Comparison of ENCODE assay signal across 16 mouse cellular contexts in genomic region chr4:63057581-63057980, GRCm38 (mm10).
DNase-seq lines count a peak whose midpoint lies in the region; ATAC-seq and TF ChIP-seq lines count a peak whose summit lies in the region.
"Had no signal": no experiment of that assay in that cellular context is flagged by ENCODE, and none has a peak within 500 bp of the region (broad histone marks: within the 10 kb centered on the region; RNA-seq: fewer than 3 reads in every experiment).

No protein-coding gene starts in this region.

- no peak for TF ChIP-seq POLR2A in heart, adult 2 months (IDR thresholded peaks at IDR 0.05; ENCODE audit: insufficient read depth, low read depth, low read length)

- intact Hi-C loops in heart, adult 2 months (cut with DNase I) = no loop called here

- no peak overlapping the region for H3K4me2 ChIP-seq in kidney, embryonic 16.5 days (replicated peaks; ENCODE audit: low read depth, low read length)
- H3K4me2 ChIP-seq in kidney, embryonic 14.5 days (replicated peaks; ENCODE audit: low read depth, low read length) = no peak overlapping the region
- peak overlapping the region; percentile 16; the same call in 1 of the 2 replicates for H3K4me2 ChIP-seq in limb, embryonic 13.5 days (replicated peaks)
- no peak overlapping the region for H3K4me2 ChIP-seq in forebrain, embryonic 11.5 days (ENCODE audit: low read depth, low read length, severe bottlenecking)

- peaks cover 75% of the 10 kb centered on the region for H3K4me1 ChIP-seq in kidney, embryonic 16.5 days (ENCODE audit: insufficient read depth, low read length)
- H3K4me1 ChIP-seq in kidney, embryonic 14.5 days (ENCODE audit: control insufficient read depth, insufficient read depth, low read length) = peaks cover 50% of the 10 kb centered on the region
- H3K4me1 ChIP-seq in limb, embryonic 13.5 days = peaks cover 88% of the 10 kb centered on the region
- H3K4me1 ChIP-seq in heart, adult 2 months (ENCODE audit: control insufficient read depth, insufficient read depth, low read length) = no peaks in the 10 kb centered on the region
- H3K4me1 ChIP-seq in forebrain, embryonic 11.5 days (replicated peaks; ENCODE audit: control insufficient read depth, insufficient read depth, low read length) = peaks cover 6% of the 10 kb centered on the region; the same call in 1 of the 2 replicates

- peaks cover 9% of the 10 kb centered on the region; the same call in 1 of the 2 replicates for H3K36me3 ChIP-seq in kidney, embryonic 16.5 days (ENCODE audit: insufficient read depth, low read length)
- no peaks in the 10 kb centered on the region; the same call in 1 of the 2 replicates for H3K36me3 ChIP-seq in kidney, embryonic 14.5 days (ENCODE audit: control insufficient read depth, insufficient read depth, low read length)
- H3K36me3 ChIP-seq in limb, embryonic 13.5 days = peaks cover 19% of the 10 kb centered on the region
- no peaks in the 10 kb centered on the region for H3K36me3 ChIP-seq in heart, adult 2 months (ENCODE audit: control insufficient read depth, insufficient read depth, low read length)
- no peaks in the 10 kb centered on the region for H3K36me3 ChIP-seq in forebrain, embryonic 11.5 days (ENCODE audit: control insufficient read depth, insufficient read depth, low read length)

- no peak for TF ChIP-seq EP300 in heart, adult 2 months (IDR thresholded peaks at IDR 0.05; ENCODE audit: insufficient read depth, low read depth, low read length)

- H3K9me3 ChIP-seq in kidney, embryonic 16.5 days (ENCODE audit: low read length) = no peaks in the 10 kb centered on the region
- no peaks in the 10 kb centered on the region for H3K9me3 ChIP-seq in kidney, embryonic 14.5 days (ENCODE audit: control insufficient read depth, low read length)
- H3K9me3 ChIP-seq in limb, embryonic 13.5 days = no peaks in the 10 kb centered on the region
- no peaks in the 10 kb centered on the region for H3K9me3 ChIP-seq in forebrain, embryonic 11.5 days (ENCODE audit: control insufficient read depth, low read length)
- H3K9me3 ChIP-seq: embryonic facial prominence, embryonic 10.5 days had no signal

- no peaks in the 10 kb centered on the region for H3K79me2 ChIP-seq in heart, adult 2 months (replicated peaks; ENCODE audit: control insufficient read depth, insufficient read depth, low read length)

- WGBS in kidney, embryonic 16.5 days = 42% methylated on average over 5 of the region's 5 CpGs
- 39% methylated on average over 5 of the region's 5 CpGs for WGBS in kidney, embryonic 14.5 days
- 28% methylated on average over 5 of the region's 5 CpGs for WGBS in limb, embryonic 13.5 days
- 72% methylated on average over 5 of the region's 5 CpGs for WGBS in heart, adult 2 months
- 86% methylated on average over 5 of the region's 5 CpGs for WGBS in forebrain, embryonic 11.5 days

- no peak overlapping the region for H3K4me3 ChIP-seq in kidney, embryonic 16.5 days (ENCODE audit: low read length)
- no peak overlapping the region for H3K4me3 ChIP-seq in kidney, embryonic 14.5 days (ENCODE audit: low read length)
- no peak overlapping the region for H3K4me3 ChIP-seq in limb, embryonic 13.5 days
- H3K4me3 ChIP-seq in heart, adult 2 months = no peak overlapping the region
- H3K4me3 ChIP-seq in forebrain, embryonic 11.5 days (ENCODE audit: low read depth, low read length) = no peak overlapping the region
- H3K4me3 ChIP-seq: embryonic facial prominence, embryonic 10.5 days had no signal

- TF ChIP-seq CTCF in heart, adult 2 months (IDR thresholded peaks at IDR 0.05) = no peak

- H3K27me3 ChIP-seq in kidney, embryonic 16.5 days (ENCODE audit: insufficient read depth, low read length) = no peaks in the 10 kb centered on the region
- no peaks in the 10 kb centered on the region for H3K27me3 ChIP-seq in kidney, embryonic 14.5 days (ENCODE audit: control insufficient read depth, insufficient read depth, low read length)
- H3K27me3 ChIP-seq in limb, embryonic 13.5 days = no peaks in the 10 kb centered on the region
- no peaks in the 10 kb centered on the region for H3K27me3 ChIP-seq in heart, adult 2 months (ENCODE audit: control insufficient read depth, insufficient read depth, low read length)
- H3K27me3 ChIP-seq in forebrain, embryonic 11.5 days (ENCODE audit: control insufficient read depth, insufficient read depth, low read length) = no peaks in the 10 kb centered on the region

- H3K27ac ChIP-seq in kidney, embryonic 16.5 days (ENCODE audit: low read length) = peak overlapping the region; percentile 28; the same call in 1 of the 2 replicates
- H3K27ac ChIP-seq in kidney, embryonic 14.5 days (ENCODE audit: low read depth, low read length) = no peak overlapping the region
- no peak overlapping the region for H3K27ac ChIP-seq in limb, embryonic 13.5 days
- no peak overlapping the region for H3K27ac ChIP-seq in heart, adult 2 months
- H3K27ac ChIP-seq in forebrain, embryonic 11.5 days (ENCODE audit: low read depth, low read length) = no peak overlapping the region

- peak; percentile 57 for DNase-seq in 3T3-L1 (ENCODE audit: low read depth, low spot score)
- DNase-seq in brain, adult 2 months (ENCODE audit: low read depth, low spot score) = peak; percentile 14
- DNase-seq in heart, adult 2 months = no peak
- no peak for DNase-seq in forebrain, embryonic 11.5 days (ENCODE audit: low spot score)
- DNase-seq in gastrocnemius, postnatal 25 days = no peak
- DNase-seq: cerebellum, postnatal 10 days; kidney, adult 18-20 months; lung, adult 18-20 months; lung, postnatal 4 days; right cerebral cortex, postnatal 4 days; thymus, postnatal 14 days had no signal

- ATAC-seq in kidney, embryonic 16.5 days (ENCODE audit: low FRiP score, low TSS enrichment) = no peak
- no peak for ATAC-seq in kidney, embryonic 14.5 days (ENCODE audit: low FRiP score, low TSS enrichment)
- ATAC-seq in limb, embryonic 13.5 days (ENCODE audit: low FRiP score, low read depth) = no peak
- no peak for ATAC-seq in forebrain, embryonic 11.5 days (replicated peaks; ENCODE audit: low FRiP score)
- ATAC-seq: forebrain, embryonic 14.5 days had no signal

- no peak overlapping the region for H3K9ac ChIP-seq in kidney, embryonic 16.5 days (replicated peaks; ENCODE audit: low read length)
- H3K9ac ChIP-seq in kidney, embryonic 14.5 days (ENCODE audit: low read depth, low read length) = no peak overlapping the region
- no peak overlapping the region for H3K9ac ChIP-seq in limb, embryonic 13.5 days
- H3K9ac ChIP-seq in heart, adult 2 months (ENCODE audit: low read depth, low read length) = no peak overlapping the region
- H3K9ac ChIP-seq in forebrain, embryonic 11.5 days (ENCODE audit: low read length) = no peak overlapping the region

Comparison
In these comparisons a context has a peak if more than half of its experiments do, and no peak if none do; other contexts are left out.
1. DNase-seq: peak in 3T3-L1 (single experiment) and brain, adult 2 months (single experiment); none in heart, adult 2 months (0 of 2), forebrain, embryonic 11.5 days (single experiment) and gastrocnemius, postnatal 25 days (single experiment).